Mouse (Mus musculus): ENCODE measurements at regions not wholly inside any gene's neighbourhood (a gene's known extent, or its start where the extent isn't known, plus 50 kb on each side); places are given as distances from the start of the nearest gene placed in this dataset.

DNA sequence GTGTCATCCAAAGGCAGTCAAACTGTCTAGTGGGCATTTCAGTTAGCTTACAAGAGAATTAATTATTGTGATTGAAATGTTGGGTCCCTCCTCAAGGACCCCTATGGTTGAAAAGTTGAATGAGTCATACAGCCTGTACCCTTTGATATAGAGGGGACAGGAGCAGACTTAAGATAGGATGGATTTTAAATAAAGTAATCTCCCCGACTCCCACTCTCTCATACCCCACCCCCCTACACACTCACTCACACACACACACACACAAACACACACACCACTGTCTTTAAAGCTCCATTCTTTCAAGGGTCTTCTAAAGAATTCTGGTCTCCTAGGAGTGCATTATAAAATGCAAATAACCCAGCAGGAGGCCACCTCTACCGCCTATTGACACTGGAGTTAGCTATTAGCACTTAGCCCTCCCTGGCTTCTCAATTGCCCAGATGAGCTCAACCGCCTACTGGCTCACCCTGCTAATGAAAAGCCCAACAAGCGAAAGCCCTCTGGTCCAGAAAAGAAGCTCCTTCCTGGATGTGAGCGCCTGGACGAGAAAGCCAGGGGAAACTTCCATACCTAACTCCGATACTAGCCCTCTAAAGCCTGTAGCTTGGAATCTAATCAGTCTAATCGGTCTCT lies 236.3 kb upstream of the Rgma start:
- no peak for DNase-seq (ENCODE audit: low spot score in 2 of 2)

DNA sequence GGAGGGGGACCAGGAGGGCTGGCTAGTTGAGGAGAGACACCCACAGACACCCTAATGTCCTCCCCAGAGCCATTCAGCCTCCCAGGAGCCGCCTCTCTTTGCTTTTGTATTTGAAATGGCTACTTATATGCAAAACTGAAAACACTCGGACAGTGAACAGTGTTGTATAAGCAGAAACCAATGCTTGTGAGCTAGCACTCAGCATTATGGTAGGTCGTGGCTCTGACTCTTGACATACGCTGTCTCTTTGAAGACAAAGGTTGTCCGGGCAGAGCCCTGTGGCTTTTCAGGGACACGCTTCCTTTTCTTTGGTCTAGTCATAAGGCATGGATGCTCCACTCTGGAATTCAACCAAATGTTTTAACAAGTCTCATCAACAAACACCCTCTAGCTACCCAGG lies 235.4 kb upstream of the Rgma start:
- no peak for DNase-seq (ENCODE audit: low spot score in 2 of 2)

DNA sequence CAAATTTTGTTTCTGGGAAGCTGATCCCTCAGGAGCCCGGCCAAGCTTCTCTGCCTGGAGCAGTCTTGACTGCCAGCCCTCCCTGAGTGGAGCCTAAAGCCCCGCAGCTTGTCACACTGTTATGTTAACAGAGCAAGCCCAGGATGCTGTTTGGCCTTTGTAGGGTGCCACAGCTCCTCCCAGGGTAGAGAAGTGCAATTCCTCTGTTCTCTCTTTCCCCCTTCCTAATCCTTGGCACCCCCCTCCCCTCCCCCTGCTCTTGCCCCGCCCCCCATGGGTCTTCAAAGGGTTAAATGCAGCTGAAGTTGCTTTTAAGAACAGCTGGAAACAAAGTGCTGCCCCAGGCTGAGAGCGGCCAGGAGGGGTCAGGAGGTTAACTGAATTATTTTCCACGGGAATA lies 234.1 kb upstream of the Rgma start:
- no peak for DNase-seq (ENCODE audit: low spot score in 2 of 2)

DNA sequence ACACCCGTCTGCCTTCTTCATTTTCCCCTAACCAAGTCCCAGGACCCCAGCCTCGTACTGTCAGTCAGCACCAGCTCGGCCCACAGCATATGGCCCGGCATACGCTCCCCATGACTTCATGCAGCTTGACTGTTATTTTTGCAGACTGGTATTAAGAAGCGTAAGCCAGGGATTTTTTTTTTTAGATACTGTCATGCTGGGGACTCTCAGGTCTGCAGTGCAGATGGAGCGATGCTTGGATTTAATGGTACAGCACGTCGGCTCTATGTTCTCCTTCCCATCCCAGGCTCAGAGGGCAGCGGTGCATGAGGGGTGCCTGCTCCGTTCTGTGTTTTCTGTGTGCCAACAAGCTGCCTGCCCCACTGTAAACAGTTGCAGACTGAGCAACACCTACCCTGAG lies 231.4 kb upstream of the Rgma start:
- DNase-seq (ENCODE audit: low spot score in 2 of 2), result no peak

DNA sequence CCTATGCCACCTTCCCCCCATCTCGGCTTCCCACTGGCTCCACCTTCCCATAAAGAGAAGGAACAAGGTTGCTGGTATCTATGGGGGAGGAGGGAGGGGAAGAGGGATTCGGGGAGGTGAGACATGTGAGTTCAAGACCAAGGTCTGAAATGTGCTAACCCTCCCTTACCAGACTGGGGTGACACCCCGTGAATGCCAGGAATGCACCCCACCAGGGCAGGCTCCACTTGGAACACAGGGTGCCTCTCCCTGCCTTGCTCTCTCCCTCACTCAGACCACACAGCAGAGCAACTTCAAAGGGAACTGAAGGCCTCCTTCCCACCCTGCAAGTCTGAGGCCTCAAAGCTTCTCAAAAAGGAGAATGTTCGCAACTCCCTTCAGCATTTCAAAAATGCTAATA lies 230.5 kb upstream of the Rgma start:
- DNase-seq (ENCODE audit: low spot score in 2 of 2), result no peak

DNA sequence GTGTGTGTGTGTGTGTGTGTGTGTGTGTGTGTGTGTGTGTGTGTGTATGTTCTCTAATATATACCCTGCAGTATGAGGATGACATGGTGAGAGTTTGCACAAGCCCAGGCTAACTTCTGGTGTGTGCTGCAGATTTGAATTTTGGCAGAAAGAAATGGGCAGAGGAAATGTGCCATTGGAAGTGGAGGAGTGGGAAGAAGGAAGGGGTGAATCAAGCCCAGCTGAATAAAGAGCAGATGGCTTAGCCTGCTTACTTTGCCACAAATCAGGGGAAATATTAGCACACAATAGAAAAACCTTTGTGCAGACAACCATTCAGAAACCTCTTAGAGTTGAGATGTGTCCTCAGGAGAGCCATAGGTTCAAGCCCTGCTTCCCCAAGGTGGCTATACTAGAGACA lies 228.1 kb upstream of the Rgma start:
- no peak for DNase-seq (ENCODE audit: low spot score in 2 of 2)

DNA sequence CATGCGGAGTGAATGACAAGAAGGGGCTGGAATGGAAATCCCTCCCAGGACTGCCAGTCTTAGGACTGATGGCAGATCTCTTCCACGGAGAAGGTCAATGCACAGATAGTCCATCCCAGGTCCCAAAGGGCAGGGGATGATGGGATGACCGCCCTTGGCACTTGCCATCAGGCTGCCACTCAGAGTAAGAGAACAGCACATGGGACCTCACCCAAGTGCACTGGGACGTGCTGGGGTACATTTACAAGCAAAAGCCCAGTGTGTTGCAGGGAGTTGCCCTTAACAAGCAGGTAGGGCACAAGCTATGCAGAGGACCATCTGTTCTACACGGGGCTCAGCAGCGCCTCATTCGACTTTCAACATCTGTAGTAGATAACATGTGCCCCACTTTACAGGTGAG lies 224.9 kb upstream of the Rgma start:
- no peak for DNase-seq (ENCODE audit: low spot score in 2 of 2)

DNA sequence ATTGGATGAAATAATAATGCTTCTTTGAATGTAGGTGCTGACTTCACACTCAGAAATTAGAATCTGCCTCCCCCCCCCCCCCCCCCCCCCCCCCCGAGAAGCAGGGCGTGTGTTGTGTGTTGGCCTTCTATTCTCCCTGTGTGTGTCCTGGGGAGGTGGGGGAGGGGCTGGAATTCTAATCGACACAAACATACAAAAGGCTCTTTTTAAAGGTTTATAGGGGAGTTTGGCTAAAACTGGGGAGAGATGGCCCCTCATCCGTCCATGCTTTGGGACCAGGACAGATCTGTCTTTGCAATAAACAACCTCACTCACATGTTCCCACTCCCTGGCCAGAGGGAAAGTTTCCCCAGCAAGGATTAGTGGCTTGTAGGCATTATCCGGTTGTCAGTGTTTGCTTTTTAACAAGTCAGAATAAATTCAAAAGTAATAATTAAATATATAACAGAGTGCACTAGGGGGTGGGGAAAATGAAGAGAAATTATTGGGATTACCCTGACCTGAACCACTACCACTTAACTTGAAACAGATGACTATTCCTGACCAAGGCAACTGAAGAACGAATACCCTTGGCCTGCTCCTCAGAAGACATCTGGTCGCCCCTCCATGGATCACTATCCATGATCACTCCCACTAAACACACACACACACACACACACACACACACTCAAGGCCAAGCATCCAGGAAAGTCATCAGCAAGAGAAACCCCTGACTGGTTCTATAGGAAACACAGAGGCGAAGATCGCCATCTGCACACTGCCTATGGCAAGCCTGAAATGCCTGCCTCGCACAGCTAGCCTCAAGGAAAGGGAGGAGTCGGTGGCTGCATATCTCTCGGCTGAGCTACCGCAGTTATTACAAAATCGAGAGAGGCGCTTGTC lies 223.5 kb upstream of the Rgma start:
- no peak for DNase-seq (ENCODE audit: low spot score in 2 of 2)

DNA sequence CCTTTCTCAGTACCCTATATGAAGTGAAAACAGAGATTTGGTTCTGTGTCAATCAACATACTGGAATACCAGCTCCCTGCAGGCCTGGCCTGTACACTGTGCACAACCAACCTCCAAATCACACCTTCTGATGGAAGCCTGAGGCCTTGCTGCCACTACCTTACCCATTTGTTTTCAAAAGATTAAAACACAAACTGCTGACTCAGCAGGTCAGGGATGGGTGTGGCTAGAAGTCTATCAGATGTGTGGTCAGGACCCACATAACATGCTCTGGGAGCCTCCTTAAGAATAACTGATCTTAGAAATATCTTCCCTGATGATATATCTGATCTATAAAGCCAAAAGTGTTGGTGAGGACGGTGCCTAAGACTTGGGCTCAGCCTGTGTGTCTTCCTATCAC lies 221.6 kb upstream of the Rgma start:
- DNase-seq (ENCODE audit: low spot score in 2 of 2), result no peak

DNA sequence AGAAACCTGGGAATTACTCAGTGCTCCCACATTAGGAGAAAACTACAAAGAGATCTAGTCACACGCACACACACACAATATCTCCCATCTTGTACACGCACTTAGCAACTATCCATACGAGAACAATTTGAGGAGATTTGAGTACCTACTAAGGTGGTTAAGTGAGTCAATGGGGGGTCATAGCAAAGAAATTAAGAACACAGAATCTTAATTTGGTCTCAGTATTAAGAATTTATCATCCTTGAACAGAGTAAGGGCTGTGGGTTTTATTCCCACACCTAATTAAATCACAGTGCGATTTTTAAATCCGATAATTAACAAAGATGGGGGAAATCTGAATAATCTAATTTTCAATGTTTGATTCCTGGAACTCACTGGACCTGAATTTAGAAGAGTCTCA lies 216.5 kb upstream of the Rgma start:
- no peak for DNase-seq (ENCODE audit: low spot score in 2 of 2)

DNA sequence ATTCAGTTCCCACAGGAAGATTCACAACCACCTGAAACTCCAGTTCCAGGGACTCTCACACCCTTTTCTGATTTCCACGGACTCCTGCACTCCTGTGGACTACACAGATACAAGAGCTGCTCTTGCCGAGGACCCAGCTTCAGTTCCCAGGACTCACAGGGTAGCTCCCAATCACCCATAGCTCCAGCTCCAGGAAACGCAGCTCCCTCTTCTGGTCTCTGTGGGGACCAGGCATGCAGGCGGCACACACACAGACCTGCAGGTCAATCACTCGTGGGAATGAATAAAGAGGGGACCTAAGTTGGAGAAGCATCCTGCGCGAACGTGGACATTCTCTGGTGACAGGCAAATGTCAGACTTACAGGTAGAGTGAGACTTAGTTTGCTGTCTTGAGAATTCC lies 214.3 kb upstream of the Rgma start:
- DNase-seq (ENCODE audit: low spot score in 2 of 2), result no peak

DNA sequence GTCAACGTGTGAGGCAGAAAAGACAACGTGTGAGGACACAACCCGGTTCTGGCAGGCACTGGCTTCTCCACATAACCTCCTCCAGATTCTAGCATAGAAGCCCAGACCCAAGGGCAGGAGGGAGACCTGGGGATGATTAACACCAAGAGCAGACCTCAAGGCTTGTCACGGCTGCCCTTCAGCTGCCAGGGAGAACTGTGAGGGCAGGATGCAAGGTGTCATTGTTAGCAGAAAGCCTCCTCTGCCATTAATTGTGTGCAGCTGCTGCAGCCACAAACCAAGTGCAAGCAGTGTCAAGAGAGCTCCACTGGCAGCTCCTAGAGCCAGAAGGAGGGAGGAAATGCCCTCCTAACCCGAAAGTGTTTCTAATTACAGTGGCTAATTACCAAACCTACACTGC lies 211.6 kb upstream of the Rgma start:
- DNase-seq (ENCODE audit: low spot score in 2 of 2), result no peak

DNA sequence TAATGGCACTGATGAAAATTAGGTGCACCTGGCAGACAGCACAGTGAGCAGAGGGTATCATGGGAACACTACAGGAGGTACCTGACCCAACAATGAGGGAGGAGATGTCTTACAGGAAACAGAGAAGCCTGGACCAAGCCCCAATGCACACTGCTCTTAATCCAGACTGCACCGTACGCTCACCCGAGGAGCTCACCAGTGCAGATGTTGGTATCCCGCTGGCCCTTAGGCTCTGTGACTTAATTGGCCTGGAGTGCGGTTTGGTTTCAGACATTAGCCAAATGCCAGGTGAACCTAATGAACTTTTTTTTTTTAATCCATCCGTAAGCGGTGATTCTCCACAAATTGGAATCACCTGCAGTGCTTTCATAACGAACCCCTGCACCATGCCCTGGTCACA lies 209.8 kb upstream of the Rgma start:
- DNase-seq (ENCODE audit: low spot score in 2 of 2), result no peak

DNA sequence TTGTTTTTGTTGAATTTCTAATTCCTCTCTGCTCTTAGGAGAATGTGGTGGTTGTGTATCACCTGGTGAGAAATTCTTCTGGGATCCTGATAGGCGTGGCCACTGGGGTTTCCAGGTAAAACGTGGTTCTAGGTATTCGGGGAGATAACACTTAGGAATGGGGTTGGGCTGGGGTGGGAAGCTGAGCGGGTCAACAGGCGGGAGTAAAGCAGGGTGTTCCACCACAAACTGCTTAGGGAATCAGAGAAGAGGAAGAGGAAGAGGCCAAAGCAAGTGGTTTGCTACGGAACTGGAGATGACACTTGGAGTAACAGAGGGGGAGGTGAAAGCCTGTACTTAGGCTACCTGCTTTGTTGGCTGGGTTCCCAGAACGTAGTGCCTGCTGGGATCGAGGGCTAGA lies 205.9 kb upstream of the Rgma start:
- DNase-seq (ENCODE audit: low spot score in 2 of 2), result no peak

DNA sequence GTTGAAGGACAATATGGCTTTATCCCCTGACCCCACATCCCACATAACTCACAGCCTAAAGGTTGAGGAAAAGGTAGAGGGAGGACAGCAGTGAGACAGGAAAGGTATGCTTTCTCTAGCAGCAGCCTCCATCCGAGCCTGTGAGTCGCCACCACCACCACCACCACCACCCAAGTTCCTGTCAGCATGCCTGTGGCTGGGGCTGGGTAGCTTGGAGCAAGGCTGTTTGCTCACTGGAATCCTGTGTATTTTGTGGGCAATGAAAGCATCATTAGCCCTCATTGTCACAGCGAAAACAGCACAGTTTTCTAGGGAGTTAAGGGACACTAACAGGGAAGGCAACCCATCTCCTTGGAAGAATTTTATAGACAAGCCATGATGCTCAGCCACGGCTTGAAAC lies 202.7 kb upstream of the Rgma start:
- no peak for DNase-seq (ENCODE audit: low spot score in 2 of 2)

DNA sequence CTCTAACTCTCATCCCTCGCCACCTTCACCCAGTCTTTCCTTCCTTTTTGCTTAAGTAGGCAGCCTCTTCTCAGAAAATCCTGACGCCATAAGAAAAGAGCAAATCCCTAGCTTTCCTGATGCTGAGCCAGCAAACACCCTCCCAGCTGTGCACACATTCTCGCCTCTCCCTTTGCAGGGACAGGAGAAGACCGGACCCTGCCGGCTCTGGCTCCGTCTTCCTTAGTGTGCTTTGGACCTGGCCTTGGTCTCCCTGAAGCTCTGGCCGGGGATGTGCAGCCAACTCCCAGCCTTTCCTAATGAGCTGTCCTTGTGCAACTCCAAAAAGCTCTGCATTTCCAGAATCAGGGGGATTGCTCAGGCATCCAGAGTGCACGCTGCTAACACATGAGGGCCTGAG lies 191.5 kb upstream of the Rgma start:
- peak; percentile 59 to 68 for DNase-seq (ENCODE audit: low spot score in 2 of 2)

DNA sequence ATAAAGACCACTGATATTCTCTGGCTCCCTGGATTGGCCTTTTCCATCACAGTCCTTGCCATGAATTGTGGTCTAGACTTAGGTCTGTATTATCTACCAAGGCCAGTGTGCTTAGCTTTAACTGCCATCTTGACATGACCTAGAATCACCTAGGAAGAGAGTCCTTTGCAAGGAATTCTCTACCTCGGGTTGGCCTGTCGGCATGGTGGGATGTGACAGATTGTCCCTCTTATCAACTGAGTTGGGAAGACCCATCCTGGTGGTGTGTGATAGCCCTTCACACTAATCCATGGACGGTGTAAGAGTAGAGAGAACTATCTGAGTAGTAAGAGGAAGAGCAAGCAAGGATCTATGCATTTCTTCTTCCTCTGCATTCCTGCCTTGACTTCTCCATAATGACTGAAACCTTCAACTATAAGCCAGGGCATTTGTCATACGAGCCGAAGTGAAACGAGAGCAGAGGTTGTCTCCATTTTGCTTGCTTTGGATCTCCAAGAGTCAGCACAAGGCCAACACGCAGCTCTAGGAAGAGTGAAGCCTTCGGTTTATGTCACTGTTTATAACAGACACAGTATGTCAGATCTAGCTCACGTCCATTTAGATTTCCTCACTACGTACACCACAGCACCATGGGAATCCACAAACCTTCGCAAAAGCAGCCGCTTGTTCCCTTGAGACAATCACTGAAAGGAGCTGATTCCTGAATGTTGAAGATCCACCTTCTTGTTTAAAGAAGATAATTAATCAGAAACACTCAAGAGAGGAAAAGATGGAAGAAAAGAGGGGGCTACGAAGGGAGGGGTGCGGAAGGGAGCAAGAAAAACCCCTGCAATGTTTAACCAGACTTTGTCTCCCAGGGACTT lies 190.9 kb upstream of the Rgma start:
- DNase-seq (ENCODE audit: low spot score in 2 of 2), result no peak

DNA sequence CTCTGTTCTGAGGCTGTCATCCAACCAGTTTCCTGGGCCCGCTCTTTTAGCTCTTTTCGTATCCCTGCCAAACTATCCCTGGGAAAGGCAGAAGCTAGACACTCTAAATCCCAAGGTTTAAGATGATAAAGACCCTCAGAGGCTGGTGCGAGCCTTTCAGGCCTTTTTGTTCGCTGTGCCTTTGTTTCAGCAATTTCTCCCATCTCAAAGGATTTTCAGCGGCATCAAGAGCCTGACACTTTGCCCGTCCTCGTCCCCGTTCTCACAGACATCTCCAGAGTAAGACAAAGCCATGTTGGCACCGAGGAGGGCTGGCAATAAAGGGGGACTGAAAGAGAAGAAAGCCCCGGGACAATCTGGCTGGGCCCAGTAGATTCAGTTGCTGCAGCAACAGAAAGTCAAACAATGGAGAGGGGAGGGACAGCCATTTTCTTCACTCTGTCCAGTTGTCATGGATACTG lies 190.2 kb upstream of the Rgma start:
- DNase-seq (ENCODE audit: low spot score in 2 of 2), result no peak

DNA sequence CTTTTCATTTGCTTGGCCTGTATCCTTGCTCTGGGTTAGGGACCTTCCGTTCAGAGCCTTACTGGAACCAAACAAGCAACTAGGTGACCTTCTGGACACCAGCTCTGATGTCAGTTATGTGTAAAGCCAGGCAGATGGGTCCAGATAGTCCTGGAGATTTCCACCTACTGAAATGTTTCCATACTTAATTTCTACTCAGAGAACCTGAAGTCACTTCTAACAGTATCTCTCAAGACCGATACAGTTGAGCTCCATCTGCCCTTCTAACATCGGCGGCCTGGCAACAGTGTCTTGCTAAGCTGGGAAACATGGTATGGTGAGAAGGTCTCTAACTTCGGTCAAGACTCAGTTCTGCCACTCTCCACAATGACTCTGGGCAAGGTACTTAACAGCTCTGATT lies 189.7 kb upstream of the Rgma start:
- no peak for DNase-seq (ENCODE audit: low spot score in 2 of 2)

DNA sequence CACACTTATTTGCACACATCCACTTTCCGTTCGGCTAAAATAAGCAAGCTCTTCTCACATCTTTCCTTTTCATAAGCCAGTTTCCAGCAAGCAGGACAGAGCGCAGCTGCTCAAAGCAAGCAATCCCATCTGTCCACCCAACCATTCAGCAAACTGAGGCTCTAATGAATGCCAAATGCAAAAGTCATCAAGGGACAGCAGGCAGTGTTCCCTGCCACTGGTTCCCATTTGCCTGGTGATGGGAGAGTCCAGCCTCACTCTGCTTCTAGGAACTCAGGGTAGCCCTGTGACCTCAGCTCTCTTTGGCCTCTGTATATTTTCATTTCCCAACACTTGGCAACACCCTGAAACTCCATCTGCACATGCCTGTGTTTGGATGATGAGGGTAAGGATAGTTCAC lies 188.8 kb upstream of the Rgma start:
- DNase-seq (ENCODE audit: low spot score in 2 of 2), result peak; percentile 78 to 82

DNA sequence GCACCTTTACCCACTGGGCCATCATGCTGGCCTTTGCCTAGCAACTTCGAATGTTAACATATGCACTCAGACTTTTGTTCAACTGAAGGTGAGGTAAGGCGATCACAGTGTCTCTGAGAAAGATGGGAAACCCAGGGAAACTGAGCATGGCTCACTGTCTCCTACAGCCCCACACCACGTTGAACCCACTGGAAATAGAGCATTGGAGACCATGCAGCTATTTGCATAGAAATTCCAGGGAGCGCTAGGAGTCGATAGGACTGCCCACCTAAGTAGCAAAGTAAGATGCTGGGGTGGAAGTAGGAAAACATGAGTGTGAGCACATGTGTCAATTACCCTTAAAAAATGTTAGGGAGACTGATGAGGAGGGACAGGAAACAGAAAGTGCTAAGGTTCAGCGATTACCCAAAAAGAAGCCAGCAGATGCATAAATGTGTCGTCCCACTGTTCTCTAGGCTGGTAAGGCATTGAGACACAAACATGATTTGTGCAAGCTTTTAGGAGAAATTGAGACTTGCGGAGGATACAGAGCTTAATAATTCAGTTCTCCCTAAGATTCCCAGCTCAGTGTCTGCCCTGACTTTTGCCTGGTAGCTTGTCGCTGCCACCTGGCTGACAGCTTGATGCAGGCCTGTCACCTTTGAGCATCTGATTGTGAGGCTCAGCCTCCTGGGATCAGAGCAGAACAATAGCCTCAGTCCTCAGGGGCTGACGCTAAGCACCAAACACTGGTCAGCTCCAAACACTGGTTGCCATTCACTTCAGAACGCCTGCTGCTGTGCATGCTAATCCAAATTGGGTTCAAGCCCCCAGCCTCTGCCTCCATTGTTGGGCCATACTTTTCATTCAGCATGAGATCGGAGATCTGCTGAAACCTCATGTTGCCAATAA lies 183.7 kb upstream of the Rgma start:
- DNase-seq (ENCODE audit: low spot score in 2 of 2), result no peak

DNA sequence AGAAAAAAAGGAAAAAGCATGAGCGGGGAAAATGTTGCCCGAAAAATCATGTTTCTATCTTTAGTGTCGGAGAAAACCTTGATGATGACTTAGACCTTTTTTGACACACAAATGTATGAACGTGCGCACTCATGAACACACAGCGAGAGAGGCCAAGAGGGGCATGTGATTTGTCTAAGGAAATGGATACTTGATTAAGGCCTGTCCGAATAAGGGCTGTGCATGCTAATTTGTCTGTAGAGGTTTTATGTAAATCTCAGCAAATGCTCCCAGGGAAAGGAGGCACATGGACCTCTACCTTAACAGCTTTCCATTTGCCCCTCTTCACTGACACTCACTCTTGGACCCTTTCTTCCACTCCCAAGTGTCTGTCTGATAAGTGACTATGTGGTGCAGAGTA lies 182.5 kb upstream of the Rgma start:
- no peak for DNase-seq (ENCODE audit: low spot score in 2 of 2)
